13 mouse cellular contexts compared by ENCODE assay signal in the genomic region with DNA sequence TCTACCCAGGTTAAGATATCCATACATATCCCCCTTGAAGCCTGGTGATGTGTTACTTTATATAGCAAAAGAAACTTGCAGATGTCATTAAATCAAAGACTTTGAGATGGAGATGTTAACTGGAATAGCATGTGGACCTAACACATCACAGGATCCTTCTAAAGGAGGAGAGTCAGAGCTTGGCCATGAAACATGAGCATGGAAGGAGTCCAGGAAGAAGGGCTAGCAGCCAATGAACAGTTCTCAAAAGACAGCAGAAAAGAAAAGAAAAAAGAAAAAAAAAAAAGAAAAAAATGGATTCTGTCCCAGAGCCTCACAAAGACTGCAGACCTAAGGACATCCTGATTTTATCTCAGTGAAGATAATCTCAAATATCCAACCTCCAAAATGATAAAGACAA.
DNase-seq lines count a peak whose midpoint lies in the region.
"Had no signal": no experiment of that assay in that cellular context is flagged by ENCODE, and none has a peak within 500 bp of the region (broad histone marks: within the 10 kb centered on the region; RNA-seq: fewer than 3 reads in every experiment).

No protein-coding gene starts in this region.

- DNase-seq in cerebellum, postnatal 10 days: peak; percentile 38 to 64
- no peak for DNase-seq in cerebellum, adult 9-11 months
- peak; percentile 8 to 28 for DNase-seq in layer of hippocampus, postnatal 10 days (ENCODE audit: low spot score in 2 of 2)
- DNase-seq in layer of hippocampus, postnatal 36 days: no peak
- peak; percentile 47 to 60 for DNase-seq in right cerebral cortex, postnatal 10 days (ENCODE audit: low spot score in 2 of 2)
- DNase-seq in right cerebral cortex, postnatal 14 days: no peak
- no peak for DNase-seq in T-cell, adult 2 months (ENCODE audit: low spot score)
- DNase-seq in kidney, adult 11 months: no peak
- DNase-seq: adrenal gland, postnatal 10 days; cerebellum, adult 18-20 months; liver, embryonic 13.5 days; spleen, adult 18-20 months; thymus, adult 2 months had no signal

Comparison
In these comparisons a context has a peak if more than half of its experiments do, and no peak if none do; other contexts are left out.
1. DNase-seq: peak in cerebellum, postnatal 10 days (2 of 2), layer of hippocampus, postnatal 10 days (2 of 2) and right cerebral cortex, postnatal 10 days (2 of 2); none in cerebellum, adult 9-11 months (single experiment), layer of hippocampus, postnatal 36 days (0 of 2), right cerebral cortex, postnatal 14 days (single experiment), T-cell, adult 2 months (single experiment) and kidney, adult 11 months (single experiment).